19 mouse cellular contexts compared by ENCODE assay signal in the genomic region with DNA sequence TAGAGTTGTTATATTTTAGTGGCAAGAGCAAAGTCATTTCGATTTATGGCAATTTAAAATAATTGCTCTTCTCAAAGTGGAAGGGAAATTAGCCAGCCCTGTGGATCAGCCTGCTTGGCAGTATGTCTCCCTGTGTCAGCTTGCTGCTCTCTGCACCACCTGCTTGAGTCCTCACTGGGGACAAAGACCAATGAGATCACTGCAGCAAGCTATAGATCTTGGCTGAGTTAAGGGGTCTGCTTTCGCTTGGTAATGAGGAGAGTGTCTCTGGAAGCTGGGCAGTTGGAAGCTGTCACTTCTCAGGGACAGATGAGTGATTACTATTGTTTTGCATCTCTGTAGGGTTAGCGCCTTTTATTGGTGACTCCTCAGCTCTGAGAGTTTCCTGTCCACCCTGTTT. TPM values are rescaled to one million over a fixed set of nuclear protein-coding genes. Genes with fewer than 3 reads are reported as not detected.
DNase-seq lines count a peak whose midpoint lies in the region; ATAC-seq and TF ChIP-seq lines count a peak whose summit lies in the region.
"Had no signal": no experiment of that assay in that cellular context is flagged by ENCODE, and none has a peak within 500 bp of the region (broad histone marks: within the 10 kb centered on the region; RNA-seq: fewer than 3 reads in every experiment).

No protein-coding gene starts in this region.

- H3K9ac ChIP-seq in forebrain, embryonic 12.5 days: no peak overlapping the region
- H3K9ac ChIP-seq in forebrain, postnatal 0 days: no peak overlapping the region
- no peak overlapping the region for H3K9ac ChIP-seq in hindbrain, postnatal 0 days (replicated peaks; ENCODE audit: low read length)
- H3K9ac ChIP-seq in neural tube, embryonic 13.5 days: no peak overlapping the region
- H3K9ac ChIP-seq: lung, embryonic 15.5 days had no signal

- H3K36me3 ChIP-seq in forebrain, embryonic 12.5 days (replicated peaks): no peaks in the 10 kb centered on the region
- H3K36me3 ChIP-seq in forebrain, postnatal 0 days (ENCODE audit: insufficient read depth): no peaks in the 10 kb centered on the region
- no peaks in the 10 kb centered on the region for H3K36me3 ChIP-seq in hindbrain, postnatal 0 days (ENCODE audit: insufficient read depth, low read length)
- H3K36me3 ChIP-seq in neural tube, embryonic 13.5 days: no peaks in the 10 kb centered on the region
- H3K36me3 ChIP-seq: embryonic facial prominence, embryonic 10.5 days; lung, embryonic 15.5 days had no signal

- no peaks in the 10 kb centered on the region for H3K9me3 ChIP-seq in forebrain, embryonic 12.5 days
- H3K9me3 ChIP-seq in forebrain, postnatal 0 days (ENCODE audit: low read length): no peaks in the 10 kb centered on the region
- no peaks in the 10 kb centered on the region for H3K9me3 ChIP-seq in hindbrain, postnatal 0 days (ENCODE audit: low read length)
- no peaks in the 10 kb centered on the region for H3K9me3 ChIP-seq in neural tube, embryonic 13.5 days
- H3K9me3 ChIP-seq: embryonic facial prominence, embryonic 10.5 days; lung, embryonic 15.5 days; megakaryocyte, embryonic 14.5 days had no signal

- no peak for DNase-seq in forebrain, postnatal 0 days
- DNase-seq in embryo, embryonic 11 days: peak; percentile 47
- no peak for DNase-seq in hindbrain, postnatal 0 days (ENCODE audit: low spot score)
- no peak for DNase-seq in right cerebral cortex, adult 18-20 months
- no peak for DNase-seq in c-Kit-positive CD71-positive TER-119-positive erythroid progenitor cells, embryonic 14.5 days (ENCODE audit: low spot score)
- DNase-seq: cerebellum, adult 2 months; gastrocnemius, postnatal 36 days; kidney, postnatal 14 days; left cerebral cortex, postnatal 4 days; thymus, postnatal 36 days had no signal

- H3K4me2 ChIP-seq in forebrain, embryonic 12.5 days: no peak overlapping the region
- no peak overlapping the region for H3K4me2 ChIP-seq in forebrain, postnatal 0 days (ENCODE audit: low read depth)
- H3K4me2 ChIP-seq in hindbrain, postnatal 0 days (ENCODE audit: low read depth, low read length): 0 out of 2 replicates have a peak overlapping the region, but pooled peaks have one; percentile 3
- H3K4me2 ChIP-seq in neural tube, embryonic 13.5 days: peak overlapping the region; percentile 9; the same call in 1 of the 2 replicates
- H3K4me2 ChIP-seq: lung, embryonic 15.5 days had no signal

- no peak overlapping the region for H3K4me3 ChIP-seq in forebrain, embryonic 12.5 days (replicated peaks)
- no peak overlapping the region for H3K4me3 ChIP-seq in forebrain, postnatal 0 days (ENCODE audit: low read depth, low read length)
- H3K4me3 ChIP-seq in hindbrain, postnatal 0 days (ENCODE audit: low read length): no peak overlapping the region
- no peak overlapping the region for H3K4me3 ChIP-seq in neural tube, embryonic 13.5 days
- H3K4me3 ChIP-seq: embryonic facial prominence, embryonic 10.5 days; lung, embryonic 15.5 days; megakaryocyte, embryonic 14.5 days; myocyte had no signal

- peak; percentile 63; the same call in 1 of the 2 replicates for ATAC-seq in forebrain, embryonic 12.5 days (ENCODE audit: low FRiP score)
- no peak for ATAC-seq in forebrain, postnatal 0 days
- ATAC-seq in hindbrain, postnatal 0 days: 0 out of 2 replicates have a peak, but pooled peaks have one; percentile 58
- ATAC-seq in neural tube, embryonic 13.5 days (ENCODE audit: low read depth): peak; percentile 82
- ATAC-seq in granulocyte monocyte progenitor cell, adult 5-6 weeks (replicated peaks; ENCODE audit: poor library complexity, severe bottlenecking): no peak
- ATAC-seq: inflammation-experienced regulatory T-cells, adult 6 months; Patski had no signal

- peaks cover 54% of the 10 kb centered on the region for H3K27me3 ChIP-seq in forebrain, embryonic 12.5 days
- H3K27me3 ChIP-seq in forebrain, postnatal 0 days (ENCODE audit: insufficient read depth, low read length): no peaks in the 10 kb centered on the region
- no peaks in the 10 kb centered on the region for H3K27me3 ChIP-seq in hindbrain, postnatal 0 days (ENCODE audit: insufficient read depth, low read length)
- H3K27me3 ChIP-seq in neural tube, embryonic 13.5 days: no peaks in the 10 kb centered on the region
- H3K27me3 ChIP-seq: lung, embryonic 15.5 days had no signal

- H3K27ac ChIP-seq in forebrain, embryonic 12.5 days: no peak overlapping the region
- H3K27ac ChIP-seq in forebrain, postnatal 0 days (ENCODE audit: low read depth, low read length): no peak overlapping the region
- no peak overlapping the region for H3K27ac ChIP-seq in hindbrain, postnatal 0 days
- H3K27ac ChIP-seq in neural tube, embryonic 13.5 days (replicated peaks): no peak overlapping the region
- H3K27ac ChIP-seq: embryonic facial prominence, embryonic 10.5 days; lung, embryonic 15.5 days had no signal

- H3K4me1 ChIP-seq in forebrain, embryonic 12.5 days: peaks cover 7% of the 10 kb centered on the region
- H3K4me1 ChIP-seq in forebrain, postnatal 0 days (ENCODE audit: insufficient read depth): peaks cover 19% of the 10 kb centered on the region
- H3K4me1 ChIP-seq in hindbrain, postnatal 0 days (ENCODE audit: insufficient read depth, low read length): peaks cover 6% of the 10 kb centered on the region
- peaks cover 31% of the 10 kb centered on the region for H3K4me1 ChIP-seq in neural tube, embryonic 13.5 days (replicated peaks)
- H3K4me1 ChIP-seq: megakaryocyte, embryonic 14.5 days had no signal

- 24% methylated on average over 3 of the region's 3 CpGs for WGBS in forebrain, embryonic 12.5 days
- WGBS in forebrain, postnatal 0 days: 20% methylated on average over 3 of the region's 3 CpGs
- WGBS in hindbrain, postnatal 0 days: 23% methylated on average over 3 of the region's 3 CpGs
- WGBS in neural tube, embryonic 13.5 days: 9% methylated on average over 3 of the region's 3 CpGs

- TF ChIP-seq CTCF in forebrain, postnatal 0 days (IDR thresholded peaks at IDR 0.05; ENCODE audit: low read depth): no peak
- no peak for TF ChIP-seq CTCF in hindbrain, postnatal 0 days (IDR thresholded peaks at IDR 0.05; ENCODE audit: low read depth)

RNA-seq across cellular contexts. Expression of a gene that starts 14.9 kb away (rescaled TPM):
- polyA plus RNA-seq in forebrain, embryonic 12.5 days (2016; fragmentation: Nextera tagmentation; extraction: Ambion mirVana): 0.12 and 0.15 TPM in 2 replicates
- 5.8 and 8.5 TPM in 2 replicates for total RNA-seq in forebrain, postnatal 0 days (2014; rRNA removed)
- 0.29 and 0.48 TPM in 2 replicates for polyA plus RNA-seq in forebrain, postnatal 0 days (2015; fragmentation: Nextera tagmentation; extraction: Ambion mirVana)
- 10.5 and 11.1 TPM in 2 replicates for total RNA-seq in hindbrain, postnatal 0 days (2014; rRNA removed)
- polyA plus RNA-seq in hindbrain, postnatal 0 days (2015; fragmentation: Nextera tagmentation; extraction: Ambion mirVana): 0.48 and 0.55 TPM in 2 replicates
- 0.77 and 0.90 TPM in 2 replicates for polyA plus RNA-seq in neural tube, embryonic 13.5 days (2015; fragmentation: Nextera tagmentation; extraction: Ambion mirVana)
- total RNA-seq in granulocyte monocyte progenitor cell, adult 5-6 weeks (2014; fragmentation: Nextera tagmentation): not detected in 2 replicates
- total RNA-seq in granulocyte monocyte progenitor cell, adult 5-6 weeks (2017): not detected in 2 replicates
- polyA plus RNA-seq: inflammation-experienced regulatory T-cells, adult 6 months had no signal

RNA-seq across cellular contexts. Expression of a gene that starts 57.5 kb away (rescaled TPM):
- 115 and 118 TPM in 2 replicates for polyA plus RNA-seq in forebrain, embryonic 12.5 days (2016; fragmentation: Nextera tagmentation; extraction: Ambion mirVana)
- total RNA-seq in forebrain, postnatal 0 days (2014; rRNA removed): 90.8 and 94.0 TPM in 2 replicates
- 85.6 and 95.0 TPM in 2 replicates for polyA plus RNA-seq in forebrain, postnatal 0 days (2015; fragmentation: Nextera tagmentation; extraction: Ambion mirVana)
- total RNA-seq in hindbrain, postnatal 0 days (2014; rRNA removed): 62.7 and 71.2 TPM in 2 replicates
- 74.8 and 77.7 TPM in 2 replicates for polyA plus RNA-seq in hindbrain, postnatal 0 days (2015; fragmentation: Nextera tagmentation; extraction: Ambion mirVana)
- 109 and 110 TPM in 2 replicates for polyA plus RNA-seq in neural tube, embryonic 13.5 days (2015; fragmentation: Nextera tagmentation; extraction: Ambion mirVana)
- total RNA-seq in granulocyte monocyte progenitor cell, adult 5-6 weeks (2014; fragmentation: Nextera tagmentation): 50.3 and 62.1 TPM in 2 replicates
- 71.2 and 77.6 TPM in 2 replicates for total RNA-seq in granulocyte monocyte progenitor cell, adult 5-6 weeks (2017)

Comparison
In these comparisons a context has a peak if more than half of its experiments do, and no peak if none do; other contexts are left out.
1. ATAC-seq: peak in forebrain, embryonic 12.5 days (single experiment), hindbrain, postnatal 0 days (single experiment) and neural tube, embryonic 13.5 days (single experiment); none in forebrain, postnatal 0 days (single experiment) and granulocyte monocyte progenitor cell, adult 5-6 weeks (single experiment).
2. H3K4me2 ChIP-seq: peak in hindbrain, postnatal 0 days (single experiment) and neural tube, embryonic 13.5 days (single experiment); none in forebrain, embryonic 12.5 days (single experiment) and forebrain, postnatal 0 days (single experiment).